Mouse (Mus musculus) kidney, embryonic 15.5 days (tissue): ENCODE measurements around the gene 1700067P10Rik. TPM values are rescaled to one million over a fixed set of nuclear protein-coding genes. Genes with fewer than 3 reads are reported as not detected.

ENCODE experiments used
- ATAC-seq: fragments of 200-750 bp; cut with Nextera tagmentation; replicated peaks from 2 replicates; pipeline ENCODE4 v1.8.0; 2017; ENCODE audit warnings: moderate TSS enrichment; ENCODE audit not compliant: low FRiP score
- H3K27ac ChIP-seq: fragments of 300-500 bp; sonication (generic); 2 replicates; pipeline ENCODE4 v1.5.1; 2015; ENCODE audit warnings: mild to moderate bottlenecking, inconsistent platforms
- H3K27me3 ChIP-seq: fragments of 300-500 bp; sonication (generic); 2 replicates; pipeline ENCODE4 v1.6.1; 2015; ENCODE audit warnings: inconsistent platforms
- H3K36me3 ChIP-seq: fragments of 300-500 bp; sonication (generic); 2 replicates; pipeline ENCODE4 v1.6.1; 2015; ENCODE audit warnings: inconsistent platforms
- H3K4me1 ChIP-seq: fragments of 300-500 bp; sonication (generic); 2 replicates; pipeline ENCODE4 v1.6.1; 2015; ENCODE audit warnings: inconsistent platforms
- H3K4me2 ChIP-seq: fragments of 300-500 bp; sonication (generic); 2 replicates; pipeline ENCODE4 v1.6.1; 2015; ENCODE audit warnings: moderate library complexity, mild to moderate bottlenecking, inconsistent platforms
- H3K4me3 ChIP-seq: fragments of 300-500 bp; sonication (generic); replicated peaks from 2 replicates; pipeline ENCODE4 v1.5.1; 2015; ENCODE audit warnings: mild to moderate bottlenecking, inconsistent platforms
- H3K9ac ChIP-seq: fragments of 300-500 bp; sonication (generic); 2 replicates; pipeline ENCODE4 v1.6.1; 2015; ENCODE audit warnings: mild to moderate bottlenecking, inconsistent platforms
- H3K9me3 ChIP-seq: fragments of 300-500 bp; sonication (generic); replicated peaks from 2 replicates; pipeline ENCODE4 v1.6.1; 2016; ENCODE audit warnings: inconsistent platforms
- WGBS: fragments of 180-500 bp; shearing (Covaris S2); methylation state at CpG from one replicate; pipeline ENCODE4 v1.1.7; 2015; ENCODE audit warnings: mixed read lengths; 5-methylcytosine and 5-hydroxymethylcytosine counted together
- polyA plus RNA-seq: library from polyadenylated mRNA; unstranded; fragments of >200 nt; fragmentation: Nextera tagmentation; extraction: Ambion mirVana; gene quantifications from 2 replicates; pipeline ENCODE4 v1.2.1, GENCODE M21; 2015

1700067P10Rik gene
- polyA plus RNA-seq, 1 experiment from 2014 or later: not detected

DNA sequence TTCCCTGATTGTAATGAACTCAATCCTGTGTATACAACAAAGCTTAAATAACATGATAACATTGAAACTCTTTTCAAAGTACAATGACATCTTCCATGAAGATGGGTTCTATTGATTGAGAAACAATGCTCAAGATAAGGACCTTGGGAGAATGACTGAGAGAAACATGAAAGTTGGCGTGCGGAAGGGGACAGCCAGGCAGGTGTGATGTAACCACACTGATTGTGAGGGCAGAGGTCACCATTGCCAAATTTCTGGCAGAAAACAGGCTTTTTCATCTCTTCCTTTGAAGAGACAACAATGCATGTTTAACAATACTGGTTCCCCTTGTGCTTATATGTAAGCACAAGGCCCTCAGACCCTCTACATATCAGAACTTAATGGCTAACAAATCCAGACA lies 43.7 kb downstream of the 1700067P10Rik start:
- Histone ChIP-seq H3K4me1 (no peaks in the 10 kb centered on the region), H3K27ac (no peak overlapping the region), H3K27me3 (no peaks in the 10 kb centered on the region), H3K4me3 (no peak overlapping the region), H3K9me3 (no peaks in the 10 kb centered on the region), H3K36me3 (no peaks in the 10 kb centered on the region), H3K9ac (no peak overlapping the region), H3K4me2 (no peak overlapping the region)
- 89% methylated on average over 2 of the region's 2 CpGs for WGBS
- ATAC-seq: no peak

Other genes with a start within 250 kb of the 1700067P10Rik start
- 13.0 and 13.7 TPM in 2 replicates for gene Foxp4, start 164.7 kb upstream of the 1700067P10Rik start, polyA plus RNA-seq
- not detected in 2 replicates for gene 1700122O11Rik, start 51.0 kb upstream of the 1700067P10Rik start, polyA plus RNA-seq
- not detected in 2 replicates for gene 9830107B12Rik, start 56.9 kb downstream of the 1700067P10Rik start, polyA plus RNA-seq
- not detected in 2 replicates for gene A530064D06Rik, start 78.0 kb downstream of the 1700067P10Rik start, polyA plus RNA-seq
- gene Trem1, start 143.4 kb downstream of the 1700067P10Rik start, polyA plus RNA-seq: 0.05 and 0.08 TPM in 2 replicates
- gene Trem3, start 158.5 kb downstream of the 1700067P10Rik start, polyA plus RNA-seq: not detected in 2 replicates
- 0.49 and 0.60 TPM in 2 replicates for gene Treml4, start 175.0 kb downstream of the 1700067P10Rik start, polyA plus RNA-seq
- 0.13 and 0.29 TPM in 2 replicates for gene Treml2, start 210.2 kb downstream of the 1700067P10Rik start, polyA plus RNA-seq
- 0.23 and 0.39 TPM in 2 replicates for gene B430306N03Rik, start 226.8 kb downstream of the 1700067P10Rik start, polyA plus RNA-seq